Mouse (Mus musculus): ENCODE measurements around the gene Nlrc5.

DNA sequence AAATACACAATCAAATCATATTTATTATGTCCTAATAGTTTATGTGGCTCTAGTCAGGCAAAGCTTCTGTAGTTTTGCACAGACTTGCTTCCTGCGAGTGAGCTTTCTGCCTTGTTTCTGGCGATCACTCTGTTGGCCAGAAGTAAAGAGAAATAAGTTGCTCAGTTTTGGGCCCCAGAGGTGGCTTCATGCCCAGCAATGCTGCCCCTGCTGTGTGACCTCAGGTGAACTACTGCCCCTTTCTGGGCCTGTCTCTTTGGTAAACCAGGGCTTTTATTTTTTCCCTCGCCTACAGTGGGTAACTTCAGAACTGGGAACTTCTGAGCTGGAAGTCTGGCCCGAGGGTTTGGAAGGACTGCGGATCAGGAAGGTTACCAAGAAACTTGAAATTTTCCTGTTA is 114.9 kb downstream of the Nlrc5 start:
- TF ChIP-seq CTCF (IDR thresholded peaks at IDR 0.05; ENCODE audit: low read depth, low read length): no peak
- TF ChIP-seq POLR2A (IDR thresholded peaks at IDR 0.05; ENCODE audit: extremely low read depth, insufficient read depth, low read length): no peak

Measured in liver, adult 2 months (tissue).